Mouse (Mus musculus) heart, embryonic 13.5 days (tissue): Measurements from ENCODE around the gene Fignl2. TPM values are rescaled to one million over a fixed set of nuclear protein-coding genes. Genes with fewer than 3 reads are reported as not detected.

Experiments used
- ATAC-seq: fragments of 200-750 bp; cut with Nextera tagmentation; 2 replicates; pipeline ENCODE4 v1.8.0; 2017; ENCODE audit warnings: moderate TSS enrichment; ENCODE audit not compliant: insufficient number of reproducible peaks, low FRiP score, low TSS enrichment; ENCODE audit errors: extremely low read depth
- H3K27ac ChIP-seq: fragments of 300-500 bp; sonication (generic); replicated peaks from 2 replicates; pipeline ENCODE4 v1.5.1; 2015; ENCODE audit warnings: moderate library complexity, mild to moderate bottlenecking, inconsistent platforms
- H3K27me3 ChIP-seq: fragments of 300-500 bp; sonication (generic); replicated peaks from 2 replicates; pipeline ENCODE4 v1.6.1; 2015; ENCODE audit warnings: mild to moderate bottlenecking, inconsistent platforms
- H3K36me3 ChIP-seq: fragments of 300-500 bp; sonication (generic); 2 replicates; pipeline ENCODE4 v1.6.1; 2015; ENCODE audit warnings: mild to moderate bottlenecking, inconsistent platforms
- H3K4me1 ChIP-seq: fragments of 300-500 bp; sonication (generic); 2 replicates; pipeline ENCODE4 v1.6.1; 2015; ENCODE audit warnings: inconsistent platforms
- H3K4me2 ChIP-seq: fragments of 300-500 bp; sonication (generic); 2 replicates; pipeline ENCODE4 v1.6.1; 2015; ENCODE audit warnings: inconsistent platforms, mild to moderate bottlenecking, moderate library complexity
- H3K4me3 ChIP-seq: fragments of 300-500 bp; sonication (generic); 2 replicates; pipeline ENCODE4 v1.5.1; 2015; ENCODE audit warnings: moderate library complexity, mild to moderate bottlenecking, inconsistent platforms
- H3K9ac ChIP-seq: fragments of 300-500 bp; sonication (generic); 2 replicates; pipeline ENCODE4 v1.6.1; 2015; ENCODE audit warnings: inconsistent platforms, mild to moderate bottlenecking, moderate library complexity
- H3K9me3 ChIP-seq: fragments of 300-500 bp; sonication (generic); 2 replicates; pipeline ENCODE4 v1.6.1; 2016; ENCODE audit warnings: inconsistent platforms
- WGBS: fragments of 180-500 bp; shearing (Covaris S2); methylation state at CpG from one replicate; pipeline ENCODE4 v1.1.7; 2015; ENCODE audit warnings: mixed read lengths; 5-methylcytosine and 5-hydroxymethylcytosine counted together
- polyA plus RNA-seq: library from polyadenylated mRNA; unstranded; fragments of >200 nt; fragmentation: Nextera tagmentation; extraction: Ambion mirVana; gene quantifications from 2 replicates; pipeline ENCODE4 v1.2.1, GENCODE M21; 2015

Fignl2 gene
- polyA plus RNA-seq, 1 experiment from 2014 or later, result 0.08 TPM

DNA sequence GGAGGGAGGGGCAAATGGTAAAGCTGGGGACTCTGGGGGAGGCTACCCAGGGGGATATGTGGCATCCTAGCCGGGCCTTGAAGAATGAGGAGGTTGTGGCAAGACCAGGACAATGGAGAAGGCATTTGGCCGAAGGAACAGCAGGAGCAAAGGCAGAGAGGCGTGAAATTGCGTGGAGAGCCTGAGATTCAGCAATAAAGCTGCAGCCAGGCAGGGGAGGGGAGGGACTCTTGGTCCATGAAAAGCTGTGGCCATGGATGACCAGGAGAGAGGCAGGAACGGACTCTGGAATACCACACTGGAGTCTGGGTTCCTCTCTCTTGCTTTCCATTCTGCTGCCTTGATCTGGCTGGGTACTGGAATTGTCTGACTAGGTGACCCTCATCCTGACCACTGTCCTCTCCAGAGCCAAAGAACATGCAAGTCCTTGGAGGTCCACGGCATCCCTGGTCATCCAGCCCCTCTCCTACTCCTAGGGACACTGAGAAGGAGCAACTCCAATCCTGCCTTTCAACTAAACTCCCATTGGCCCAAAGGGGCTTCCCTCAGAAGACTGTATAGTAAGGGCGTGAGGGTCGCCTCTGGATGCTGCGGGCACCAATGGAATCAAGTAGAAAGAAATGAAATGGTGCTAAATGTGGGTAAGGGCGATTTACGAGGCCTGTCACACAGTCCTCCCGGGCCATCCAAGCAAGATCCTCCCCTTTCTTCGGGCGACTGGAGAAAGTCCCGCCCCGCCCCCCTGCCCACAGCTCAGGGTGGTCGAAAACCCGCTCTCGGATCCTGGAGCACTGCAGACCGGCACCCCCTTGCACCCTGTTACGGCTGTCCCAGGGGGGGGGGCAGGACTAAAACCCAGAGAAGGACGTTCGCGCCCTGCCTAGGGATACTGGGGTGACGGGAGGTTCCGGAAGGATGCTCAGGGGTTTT, 2.0 kb downstream of the Fignl2 start:
- Histone ChIP-seq H3K9me3 (no peaks in the 10 kb centered on the region), H3K4me2 (peak overlapping the region; percentile 85), H3K27ac (no peak overlapping the region), H3K36me3 (no peaks in the 10 kb centered on the region), H3K4me3 (peak overlapping the region; percentile 76), H3K27me3 (peaks cover 46% of the 10 kb centered on the region), H3K9ac (peak overlapping the region; percentile 91), H3K4me1 (peaks cover 57% of the 10 kb centered on the region)
- WGBS, result 12% methylated on average over 26 of the region's 26 CpGs
- no peak for ATAC-seq

DNA sequence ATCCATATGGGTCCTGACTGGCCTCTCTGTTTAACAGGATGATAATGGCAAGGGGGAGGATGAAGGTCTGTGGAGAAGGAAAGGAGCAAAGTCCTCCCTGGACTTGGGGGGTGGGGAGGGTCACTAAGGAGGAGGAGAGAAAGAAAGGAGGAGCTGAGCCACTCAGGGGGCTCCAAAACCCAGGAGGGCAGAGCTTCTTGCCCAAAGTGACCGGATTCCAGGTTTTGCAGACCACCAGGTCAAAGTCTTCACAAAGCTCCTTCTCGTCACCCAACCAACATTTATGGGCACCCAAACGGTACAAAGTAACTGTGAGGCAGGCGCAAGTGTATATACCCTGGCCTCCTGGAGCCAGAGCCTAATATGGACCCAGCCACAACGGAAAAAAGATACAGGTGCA, 2.7 kb downstream of the Fignl2 start:
- H3K27me3 ChIP-seq, result peaks cover 41% of the 10 kb centered on the region
- H3K36me3 ChIP-seq, result no peaks in the 10 kb centered on the region
- H3K9ac ChIP-seq, result no peak overlapping the region
- H3K4me2 ChIP-seq, result no peak overlapping the region
- H3K9me3 ChIP-seq, result no peaks in the 10 kb centered on the region
- H3K4me1 ChIP-seq, result peaks cover 60% of the 10 kb centered on the region
- ATAC-seq, result no peak
- H3K27ac ChIP-seq, result no peak overlapping the region
- 57% methylated on average over 5 of the region's 5 CpGs for WGBS
- no peak overlapping the region for H3K4me3 ChIP-seq

DNA sequence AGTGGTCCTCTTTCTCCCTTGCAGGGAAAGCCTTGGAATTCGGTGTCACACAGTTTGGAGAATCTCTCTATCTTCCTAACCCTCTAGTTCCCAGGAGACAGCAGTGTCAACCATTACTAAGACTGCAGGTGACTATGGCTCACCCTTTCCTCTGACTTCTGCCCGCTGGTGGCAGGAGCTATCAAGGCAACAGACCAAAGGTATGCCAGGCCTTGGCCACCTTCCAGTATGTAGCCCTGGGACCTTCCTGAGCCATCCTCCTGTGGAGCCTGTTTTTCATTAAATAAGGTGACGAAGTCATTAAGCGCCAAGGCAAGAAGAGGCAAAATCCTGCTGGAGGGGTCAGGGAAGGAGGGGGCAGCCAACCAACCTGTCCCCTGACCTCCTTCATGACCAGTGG, 3.2 kb downstream of the Fignl2 start:
- no peak for ATAC-seq
- H3K4me2 ChIP-seq, result no peak overlapping the region
- H3K27me3 ChIP-seq, result peaks cover 38% of the 10 kb centered on the region
- H3K9ac ChIP-seq, result no peak overlapping the region
- H3K4me3 ChIP-seq, result no peak overlapping the region
- no peak overlapping the region for H3K27ac ChIP-seq
- H3K36me3 ChIP-seq, result no peaks in the 10 kb centered on the region
- WGBS, result 75% methylated on average over 4 of the region's 4 CpGs
- no peaks in the 10 kb centered on the region for H3K9me3 ChIP-seq
- H3K4me1 ChIP-seq, result peaks cover 65% of the 10 kb centered on the region

DNA sequence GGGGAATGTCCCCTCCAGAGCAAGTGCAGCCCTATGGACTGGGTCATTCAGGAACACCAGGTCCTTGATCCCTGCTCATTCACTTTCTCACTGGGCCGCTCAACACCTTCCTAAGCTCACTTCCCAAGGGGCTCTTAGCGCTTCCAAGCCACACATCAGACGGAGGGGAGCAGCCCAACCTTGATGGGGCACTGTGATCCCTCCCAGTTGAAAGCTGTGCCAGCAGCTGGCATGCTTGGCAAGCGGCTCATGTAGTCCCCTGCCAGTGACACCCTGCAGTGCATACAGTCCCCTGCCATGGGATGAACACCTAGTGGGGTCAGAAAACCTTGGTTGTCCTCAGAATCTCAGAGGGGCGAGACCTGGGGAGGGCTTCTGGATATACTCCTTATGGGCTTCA, 4.3 kb downstream of the Fignl2 start:
- Histone ChIP-seq H3K4me1 (peaks cover 64% of the 10 kb centered on the region), H3K9ac (no peak overlapping the region), H3K36me3 (no peaks in the 10 kb centered on the region), H3K27ac (no peak overlapping the region), H3K4me3 (no peak overlapping the region), H3K27me3 (peaks cover 39% of the 10 kb centered on the region), H3K4me2 (no peak overlapping the region), H3K9me3 (no peaks in the 10 kb centered on the region)
- 73% methylated on average over 5 of the region's 5 CpGs for WGBS
- no peak for ATAC-seq

DNA sequence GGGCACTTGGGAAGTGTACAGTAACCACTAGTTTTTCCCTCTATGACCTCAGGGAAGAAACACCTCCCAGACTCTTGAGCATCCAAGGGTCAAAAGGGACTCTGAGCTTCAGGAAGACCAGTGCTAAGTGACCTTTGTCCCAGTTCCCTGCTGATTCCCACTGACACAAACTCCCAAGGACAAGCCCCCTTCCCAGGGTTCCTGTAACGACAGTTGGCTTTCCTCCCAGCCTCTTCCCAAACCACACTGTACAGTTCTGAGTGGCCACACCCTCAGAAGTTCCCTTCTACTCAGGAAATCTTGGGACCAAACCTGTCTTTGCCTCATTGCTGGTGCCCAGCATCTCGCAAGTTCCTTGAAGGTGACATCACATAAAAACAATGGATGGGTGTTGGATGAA, 5.6 kb downstream of the Fignl2 start:
- no peaks in the 10 kb centered on the region for H3K36me3 ChIP-seq
- H3K9ac ChIP-seq, result no peak overlapping the region
- H3K9me3 ChIP-seq, result no peaks in the 10 kb centered on the region
- 52% methylated on average over 2 of the region's 2 CpGs for WGBS
- no peak overlapping the region for H3K4me2 ChIP-seq
- H3K4me3 ChIP-seq, result no peak overlapping the region
- no peak overlapping the region for H3K27ac ChIP-seq
- H3K4me1 ChIP-seq, result peaks cover 67% of the 10 kb centered on the region
- peaks cover 34% of the 10 kb centered on the region for H3K27me3 ChIP-seq
- no peak for ATAC-seq

DNA sequence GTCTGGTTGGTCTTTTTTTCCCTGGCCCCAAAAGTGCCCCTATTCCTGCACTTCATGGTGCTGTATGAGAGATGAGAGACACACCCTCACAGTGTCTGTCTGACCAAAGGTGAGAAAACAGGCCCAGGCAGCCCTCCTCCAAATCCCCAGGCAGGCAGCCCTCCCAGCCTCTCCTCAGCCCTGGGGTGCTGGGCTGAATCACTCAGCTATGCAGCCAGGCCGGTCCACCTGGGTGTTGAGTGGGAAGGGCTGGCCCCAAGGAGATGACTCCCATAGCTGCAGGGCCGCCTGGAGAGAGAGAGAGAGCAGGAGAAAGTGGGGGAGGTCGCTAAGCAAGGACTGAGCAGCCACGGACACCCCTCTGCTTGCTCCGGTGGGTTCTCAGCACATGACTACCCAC, 7.6 kb downstream of the Fignl2 start:
- Histone ChIP-seq H3K4me3 (no peak overlapping the region), H3K4me2 (no peak overlapping the region), H3K9ac (no peak overlapping the region), H3K9me3 (no peaks in the 10 kb centered on the region), H3K36me3 (no peaks in the 10 kb centered on the region), H3K27ac (no peak overlapping the region), H3K4me1 (peaks cover 64% of the 10 kb centered on the region), H3K27me3 (peaks cover 16% of the 10 kb centered on the region; the same call in 1 of the 2 replicates)
- WGBS, result 22% methylated on average over 5 of the region's 5 CpGs
- no peak for ATAC-seq

DNA sequence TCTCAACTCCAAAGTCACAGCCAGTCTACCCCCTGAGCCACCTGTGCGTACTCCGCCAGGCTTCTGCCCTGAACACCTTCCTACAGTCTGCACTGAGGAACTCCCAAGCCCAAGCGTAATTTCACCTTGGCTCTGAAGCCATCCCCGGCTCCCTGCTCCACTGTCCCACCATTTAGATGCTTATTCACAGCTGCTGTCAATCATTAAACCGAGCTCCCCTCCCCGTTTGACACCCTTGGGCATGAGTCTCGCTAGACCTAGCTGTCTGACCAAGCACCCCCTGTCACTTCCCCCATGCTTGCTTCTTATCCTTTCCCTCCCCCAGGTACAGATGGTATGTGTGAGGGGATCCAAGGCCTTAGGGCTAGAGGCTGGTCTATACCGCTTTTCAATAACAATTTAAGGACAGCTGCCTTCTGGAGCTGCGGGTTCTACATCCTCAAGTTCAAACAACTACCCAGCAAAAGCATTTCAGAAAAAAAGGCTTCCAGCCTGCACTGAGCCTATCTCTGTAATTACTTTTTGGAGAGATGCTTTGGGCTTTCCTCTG, 8.7 kb downstream of the Fignl2 start:
- 0 out of 2 replicates have a peak, but pooled peaks cover 7% of the 10 kb centered on the region for H3K27me3 ChIP-seq
- H3K4me1 ChIP-seq, result peaks cover 66% of the 10 kb centered on the region
- H3K4me3 ChIP-seq, result no peak overlapping the region
- no peak for ATAC-seq
- no peaks in the 10 kb centered on the region for H3K9me3 ChIP-seq
- WGBS, result 63% methylated on average over 9 of the region's 9 CpGs
- H3K36me3 ChIP-seq, result no peaks in the 10 kb centered on the region
- no peak overlapping the region for H3K4me2 ChIP-seq
- H3K9ac ChIP-seq, result 0 out of 2 replicates have a peak overlapping the region, but pooled peaks have one; percentile 33
- no peak overlapping the region for H3K27ac ChIP-seq

DNA sequence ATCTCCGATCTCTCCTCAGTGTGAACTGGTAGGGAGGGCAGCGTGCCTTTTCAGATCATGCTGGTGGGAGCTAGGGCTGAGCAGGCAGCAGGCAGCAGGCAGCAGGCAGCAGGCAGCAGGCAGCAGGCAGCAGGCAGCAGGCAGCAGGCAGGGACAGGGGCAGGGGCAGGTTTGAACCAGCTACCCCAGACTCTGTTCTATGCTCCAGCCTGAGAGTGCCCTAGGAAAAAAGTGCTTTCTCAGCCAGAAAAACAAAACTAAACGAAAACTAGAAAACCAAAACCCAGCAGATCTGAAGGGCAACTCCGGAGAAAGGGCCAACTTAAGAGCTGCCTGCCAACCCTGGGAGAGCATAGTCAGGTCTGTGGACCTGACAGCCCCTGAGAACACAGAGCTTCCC, 9.7 kb downstream of the Fignl2 start:
- Histone ChIP-seq H3K4me1 (peaks cover 66% of the 10 kb centered on the region), H3K4me3 (no peak overlapping the region), H3K9me3 (no peaks in the 10 kb centered on the region), H3K27me3 (0 out of 2 replicates have a peak, but pooled peaks cover 7% of the 10 kb centered on the region), H3K4me2 (no peak overlapping the region), H3K9ac (no peak overlapping the region), H3K27ac (no peak overlapping the region), H3K36me3 (no peaks in the 10 kb centered on the region)
- WGBS, result 60% methylated on average over 4 of the region's 4 CpGs
- ATAC-seq, result no peak

DNA sequence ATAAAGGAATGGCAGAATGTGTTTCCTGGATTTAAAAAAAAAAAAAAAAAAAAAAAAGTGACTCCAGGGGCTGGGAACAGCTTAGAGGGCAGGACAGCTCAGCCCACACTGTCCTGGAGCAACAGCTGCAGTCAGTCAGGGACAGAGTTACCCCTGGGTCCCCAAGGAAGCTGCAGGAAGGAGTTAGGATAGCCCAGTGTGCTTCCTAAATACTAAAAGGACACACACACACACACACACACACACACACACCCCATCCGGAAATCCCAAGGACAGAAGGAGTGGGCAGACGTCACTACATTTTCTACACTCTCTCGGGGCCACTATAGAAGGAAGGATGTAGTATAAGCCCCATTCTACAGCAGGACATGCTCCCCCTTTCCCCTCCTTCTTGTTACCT, 10.3 kb downstream of the Fignl2 start:
- H3K4me1 ChIP-seq, result peaks cover 64% of the 10 kb centered on the region
- no peaks in the 10 kb centered on the region for H3K9me3 ChIP-seq
- WGBS, result 62% methylated on average over 3 of the region's 3 CpGs
- ATAC-seq, result no peak
- H3K9ac ChIP-seq, result no peak overlapping the region
- H3K36me3 ChIP-seq, result no peaks in the 10 kb centered on the region
- no peak overlapping the region for H3K27ac ChIP-seq
- H3K4me2 ChIP-seq, result no peak overlapping the region
- H3K27me3 ChIP-seq, result 0 out of 2 replicates have a peak, but pooled peaks cover 9% of the 10 kb centered on the region
- no peak overlapping the region for H3K4me3 ChIP-seq

DNA sequence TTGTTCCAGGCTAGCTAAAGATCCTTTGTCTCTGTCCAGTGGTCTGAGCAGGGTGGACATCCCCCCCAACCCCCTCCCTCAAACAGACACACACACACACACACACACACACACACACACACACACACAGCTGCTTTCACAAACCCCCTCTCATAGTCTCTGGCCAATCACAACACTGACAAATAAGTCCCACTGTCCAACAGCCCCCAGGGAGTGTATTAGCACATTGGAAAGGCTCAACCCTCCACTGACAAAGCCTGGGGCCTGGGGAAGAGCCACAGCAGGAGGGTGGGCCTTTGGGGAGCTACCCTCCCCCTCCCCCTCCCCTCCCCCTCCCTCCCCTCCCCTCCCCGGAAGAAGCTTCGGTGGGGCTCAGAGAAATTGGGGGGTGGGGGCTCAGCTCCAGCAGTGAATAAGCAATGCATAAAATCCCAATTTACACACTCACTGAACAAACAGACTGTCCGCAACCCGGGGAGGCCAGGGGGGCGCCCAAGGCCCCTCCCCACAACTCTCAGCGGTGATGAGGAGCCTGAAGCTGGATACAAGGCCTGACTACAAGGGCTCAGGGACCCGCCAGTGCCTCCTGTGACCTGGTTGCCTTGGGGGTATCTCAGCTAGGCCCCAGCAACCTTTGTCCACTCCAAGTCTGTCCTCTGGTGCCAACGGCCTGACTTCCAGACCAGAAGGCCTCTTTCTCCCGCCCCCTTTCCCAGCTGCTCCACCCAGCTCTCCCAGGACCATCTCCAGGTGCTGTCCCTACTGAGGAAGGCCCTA, 11.3 kb downstream of the Fignl2 start:
- Histone ChIP-seq H3K27me3 (0 out of 2 replicates have a peak, but pooled peaks cover 9% of the 10 kb centered on the region), H3K4me3 (no peak overlapping the region), H3K4me1 (peaks cover 58% of the 10 kb centered on the region), H3K9me3 (no peaks in the 10 kb centered on the region), H3K27ac (no peak overlapping the region), H3K36me3 (no peaks in the 10 kb centered on the region), H3K4me2 (no peak overlapping the region), H3K9ac (no peak overlapping the region)
- 46% methylated on average over 7 of the region's 9 CpGs for WGBS
- no peak for ATAC-seq

DNA sequence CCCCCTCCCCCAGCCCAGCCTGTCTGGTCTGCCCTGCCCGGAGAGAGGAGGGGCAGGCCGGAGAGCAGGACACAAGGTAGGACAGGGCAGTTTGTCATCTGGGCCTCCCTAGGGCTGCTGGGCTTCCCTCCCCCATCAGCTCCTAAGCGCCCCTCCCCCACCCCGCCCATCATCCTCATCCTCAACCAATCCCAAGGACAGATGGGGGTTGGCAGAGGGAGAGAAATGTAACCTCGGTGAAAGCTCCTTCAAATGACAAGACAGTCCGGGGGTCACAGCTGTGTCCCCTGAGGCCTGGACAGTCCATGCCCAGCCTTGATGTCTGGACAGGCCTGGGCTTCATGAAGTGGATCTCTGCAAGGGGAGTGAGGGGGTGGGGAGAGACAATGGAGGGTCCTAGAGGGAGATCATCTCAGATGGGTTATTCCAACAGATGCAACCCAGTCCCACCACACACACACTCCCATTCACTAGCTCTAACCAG, 12.0 kb downstream of the Fignl2 start:
- H3K27ac ChIP-seq, result no peak overlapping the region

More for the DNA sequence above, 12.0 kb downstream of the Fignl2 start:
- Histone ChIP-seq H3K9me3 (no peaks in the 10 kb centered on the region), H3K4me3 (no peak overlapping the region), H3K4me1 (peaks cover 54% of the 10 kb centered on the region), H3K27me3 (0 out of 2 replicates have a peak, but pooled peaks cover 9% of the 10 kb centered on the region), H3K4me2 (no peak overlapping the region), H3K36me3 (no peaks in the 10 kb centered on the region), H3K9ac (0 out of 2 replicates have a peak overlapping the region, but pooled peaks have one; percentile 50)
- ATAC-seq, result 0 out of 2 replicates have a peak, but pooled peaks have one; percentile 33
- WGBS, result 21% methylated on average over 6 of the region's 6 CpGs
